Mouse (Mus musculus) embryonic stem cell, embryonic (primary cell): ENCODE measurements around the gene Rreb1.

Experiments used
- CTCF ChIA-PET, 4 experiments: fragments of 300-600 bp in 2 of 4; fragments of 350-600 bp in 2 of 4; sonication (Branson Sonifier 250); formaldehyde crosslinking; loops; one replicate each; lab custom pipeline; 2022; ENCODE audit warnings: inconsistent platforms in 2 of 4; lab: Charles Lee
- POLR2A ChIA-PET, 4 experiments: fragments of 300-600 bp in 2 of 4; fragments of 350-600 bp in 2 of 4; sonication (Branson Sonifier 250); formaldehyde crosslinking; loops; one replicate each; lab custom pipeline; 2022; ENCODE audit warnings: antibody characterized with exemption in 4 of 4, inconsistent platforms in 1 of 4; lab: Charles Lee

Rreb1 gene

GRCm38 (mm10) chr13:37778147-37778593 is at the start of gene Rreb1:
Rreb1 (plus strand) TSS chr13:37778400.
- ChIA-PET CTCF (no interaction called here), POLR2A (interaction anchor here in 2 of 4 experiments (1.3 to 2.3 kb wide), 4 partner anchors 47 to 79 kb away, joined by 3 to 13 read pairs (median 6); no protein-coding TSS in a partner anchor)

GRCm38 (mm10) chr13:37728551-37728950 is 49.6 kb upstream of the Rreb1 start:
- ChIA-PET POLR2A (interaction anchor here in 3 of 4 experiments (0.6 to 1.2 kb wide), 3 partner anchors 10 to 245 kb away, joined by 3 to 4 read pairs (median 3); no protein-coding TSS in a partner anchor), CTCF (no interaction called here)

- POLR2A ChIA-PET = interaction anchor here in 3 of 4 experiments (0.7 to 1.9 kb wide), 3 partner anchors 16 to 94 kb away, joined by 3 to 7 read pairs (median 3); no protein-coding TSS in a partner anchor
- CTCF ChIA-PET = interaction anchor here in 1 of 4 experiments (0.7 kb wide), 1 partner anchor 180 kb away, joined by 3 read pairs; no protein-coding TSS in a partner anchor
These were observed 46.1 kb upstream of the Rreb1 start for GRCm38 (mm10) chr13:37731914-37732693.

- ChIA-PET POLR2A (interaction anchor here in 2 of 4 experiments (0.8 to 1.7 kb wide), 11 partner anchors 9 to 243 kb away, joined by 3 to 6 read pairs (median 3); no protein-coding TSS in a partner anchor), CTCF (no interaction called here)
These were observed 43.7 kb upstream of the Rreb1 start for GRCm38 (mm10) chr13:37734501-37734900.

GRCm38 (mm10) chr13:37740111-37740510 is 38.1 kb upstream of the Rreb1 start:
- POLR2A ChIA-PET = interaction anchor here in 1 of 4 experiments (0.9 to 1.2 kb wide), 3 partner anchors 11 to 39 kb away, joined by 3 to 6 read pairs (median 3); no protein-coding TSS in a partner anchor
- CTCF ChIA-PET = no interaction called here

- POLR2A ChIA-PET = interaction anchor here in 1 of 4 experiments (1.2 kb wide), 1 partner anchor 18 kb away, joined by 3 read pairs; no protein-coding TSS in a partner anchor
- CTCF ChIA-PET = no interaction called here
These were observed 37.4 kb upstream of the Rreb1 start for GRCm38 (mm10) chr13:37740752-37741151.

- CTCF ChIA-PET = no interaction called here
These were observed 36.0 kb upstream of the Rreb1 start for GRCm38 (mm10) chr13:37742248-37742647.

GRCm38 (mm10) chr13:37747504-37747903 is 30.7 kb upstream of the Rreb1 start:
- CTCF ChIA-PET = interaction anchor here in 2 of 4 experiments (0.7 to 0.8 kb wide), 2 partner anchors 22 to 279 kb away, joined by 4 to 6 read pairs; no protein-coding TSS in a partner anchor
- POLR2A ChIA-PET = interaction anchor here in 2 of 4 experiments (1.1 to 1.8 kb wide), 6 partner anchors 13 to 120 kb away, joined by 3 to 5 read pairs (median 4); no protein-coding TSS in a partner anchor

More at GRCm38 (mm10) chr13:37742248-37742647, 36.0 kb upstream of the Rreb1 start:
- POLR2A ChIA-PET = interaction anchor here in 1 of 4 experiments (0.7 to 1.5 kb wide), 2 partner anchors 32 to 125 kb away, joined by 3 read pairs; no protein-coding TSS in a partner anchor

GRCm38 (mm10) chr13:37749485-37749884 is 28.7 kb upstream of the Rreb1 start:
- CTCF ChIA-PET = no interaction called here
- POLR2A ChIA-PET = interaction anchor here in 1 of 4 experiments (0.9 to 1.6 kb wide), 2 partner anchors 12 to 15 kb away, joined by 3 to 5 read pairs; no protein-coding TSS in a partner anchor

GRCm38 (mm10) chr13:37751154-37751950 is 26.8 kb upstream of the Rreb1 start:
- ChIA-PET POLR2A (interaction anchor here in 2 of 4 experiments (0.7 to 1.0 kb wide), 2 partner anchors 41 to 997 kb away, joined by 3 to 5 read pairs; no protein-coding TSS in a partner anchor), CTCF (interaction anchor here in 1 of 4 experiments (0.8 kb wide), 1 partner anchor 191 kb away, joined by 3 read pairs; no protein-coding TSS in a partner anchor)

GRCm38 (mm10) chr13:37759341-37760012 is 18.7 kb upstream of the Rreb1 start:
- ChIA-PET CTCF (interaction anchor here in 2 of 4 experiments (0.6 to 0.7 kb wide), 2 partner anchors 77 to 216 kb away, joined by 3 to 6 read pairs; no protein-coding TSS in a partner anchor), POLR2A (interaction anchor here in 2 of 4 experiments (0.6 to 1.0 kb wide), 4 partner anchors 19 to 660 kb away, joined by 3 read pairs; no protein-coding TSS in a partner anchor)

GRCm38 (mm10) chr13:37760013-37760342 is 18.2 kb upstream of the Rreb1 start:
- POLR2A ChIA-PET = interaction anchor here in 2 of 4 experiments (0.6 to 0.7 kb wide), 3 partner anchors 141 to 660 kb away, joined by 3 read pairs; no protein-coding TSS in a partner anchor
- CTCF ChIA-PET = interaction anchor here in 1 of 4 experiments (0.6 to 0.7 kb wide), 2 partner anchors 78 to 217 kb away, joined by 4 to 6 read pairs; no protein-coding TSS in a partner anchor

- ChIA-PET CTCF (interaction anchor here in 2 of 4 experiments (0.5 to 0.7 kb wide), 3 partner anchors 13 to 217 kb away, joined by 3 to 6 read pairs (median 4); no protein-coding TSS in a partner anchor), POLR2A (interaction anchor here in 3 of 4 experiments (0.6 to 1.1 kb wide), 4 partner anchors 13 to 661 kb away, joined by 3 to 4 read pairs (median 3); no protein-coding TSS in a partner anchor)
These were observed 17.8 kb upstream of the Rreb1 start for GRCm38 (mm10) chr13:37760373-37760772.

GRCm38 (mm10) chr13:37760957-37761941 is 17.0 kb upstream of the Rreb1 start:
- ChIA-PET CTCF (interaction anchor here in 2 of 4 experiments (0.5 to 0.6 kb wide), 2 partner anchors 12 to 183 kb away, joined by 3 read pairs; no protein-coding TSS in a partner anchor), POLR2A (interaction anchor here in 2 of 4 experiments (0.6 to 1.3 kb wide), 9 partner anchors 12 to 294 kb away, joined by 3 to 6 read pairs (median 3); no protein-coding TSS in a partner anchor)

- CTCF ChIA-PET = no interaction called here
These were observed 14.3 kb upstream of the Rreb1 start for GRCm38 (mm10) chr13:37763800-37764407.

More at GRCm38 (mm10) chr13:37763800-37764407, 14.3 kb upstream of the Rreb1 start:
- POLR2A ChIA-PET = no interaction called here
